Mouse (Mus musculus) left cerebral cortex, adult 2 months (tissue): ENCODE measurements around the gene 4930502E18Rik. TPM values are rescaled to one million over a fixed set of nuclear protein-coding genes. Genes with fewer than 3 reads are reported as not detected.
"Not testable (repeated sequence)": the region's sequence is repeated elsewhere in the genome, so short reads cannot be mapped to it uniquely, and the experiment has no call there.

Experiments
- DNase-seq, 2 experiments: peaks; one replicate each; pipeline ENCODE4 v3.0.0; 2021 to 2022; ENCODE audit warnings: low spot score in 2 of 2, mixed read lengths in 1 of 2; ENCODE audit errors: extremely low spot score in 1 of 2
- H3K27ac ChIP-seq: fragments of 200-600 bp; 2 replicates; pipeline ENCODE4 v1.8.1; 2022
- H3K4me3 ChIP-seq: fragments of 200-600 bp; 2 replicates; pipeline ENCODE4 v1.8.1; 2022
- CTCF ChIP-seq: fragments of 200-600 bp; IDR thresholded peaks from 2 replicates; pipeline ENCODE4 v1.8.1; 2022; ENCODE audit warnings: antibody characterized with exemption, mild to moderate bottlenecking, moderate library complexity
- intact Hi-C: fragments of 180-260 bp; cut with DNase I; formaldehyde crosslinking; loops from one replicate; pipeline ENCODE4 v1.15.1; 2025
- long read RNA-seq, 2 experiments: library from polyadenylated mRNA; stranded (forward); transcript quantifications; one replicate each; pipeline ENCODE4 v2.0.0; 2021; ENCODE audit warnings: borderline mapping rate in 2 of 2
- total RNA-seq, 2 experiments: library from RNA; stranded (reverse); gene quantifications; 2 replicates each; pipeline ENCODE4 v1.2.3; 2021

The 4930502E18Rik gene
- total RNA-seq, result under 1 TPM in 1 of 2 experiments, not detected in 1; 0.25 TPM
- long read RNA-seq, experiment 1, partial matches to known transcripts, result 0 of 1 reads
- long read RNA-seq, experiment 1, other reads (novel, unspliced or antisense), result 1 of 1 reads
- long read RNA-seq, experiment 2, partial matches to known transcripts, result 0 of 1 reads
- long read RNA-seq, experiment 2, other reads (novel, unspliced or antisense), result 1 of 1 reads

DNA sequence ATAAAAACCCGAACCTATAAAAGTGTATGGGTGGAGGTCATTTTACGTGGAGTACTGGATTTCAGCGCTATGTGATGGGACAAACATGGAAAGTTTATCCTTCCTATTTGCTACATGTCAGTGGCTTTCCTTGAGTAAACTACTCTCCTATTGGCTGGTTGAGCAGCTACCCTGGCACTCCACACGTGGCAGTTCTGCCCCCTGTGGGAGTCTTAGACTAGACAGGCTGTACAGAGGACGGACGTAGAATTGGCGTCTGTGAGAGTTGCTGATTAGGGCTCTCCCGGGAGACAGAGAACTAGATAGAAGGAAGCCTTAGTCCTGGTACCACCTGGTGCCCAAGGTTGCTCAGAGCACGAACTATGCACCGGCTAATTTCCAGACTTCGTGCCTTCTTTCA lies at the start of gene 4930502E18Rik:
Gene 4930502E18Rik, plus strand, starts transcription at position 231 of the 400 bp plus-strand sequence.
- TF ChIP-seq CTCF, result no peak
- intact Hi-C loops, result no loop called here
- Histone ChIP-seq H3K27ac (no peak within 1 kb of the TSS), H3K4me3 (no peak within 1 kb of the TSS)
- no peak for DNase-seq

- H3K4me3 ChIP-seq, intact Hi-C loops, H3K27ac ChIP-seq: not testable (repeated sequence)
- TF ChIP-seq CTCF, result peak; percentile 52
- peak; percentile 55 to 63 for DNase-seq
These were observed 47.7 kb upstream of the 4930502E18Rik start for GRCm38 (mm10) chrX:53676943-53677342.

- DNase-seq, intact Hi-C loops, H3K27ac ChIP-seq, H3K4me3 ChIP-seq: not testable (repeated sequence)
These were observed 42.0 kb upstream of the 4930502E18Rik start for GRCm38 (mm10) chrX:53682650-53683049.

- H3K4me3 ChIP-seq, DNase-seq, H3K27ac ChIP-seq, intact Hi-C loops: not testable (repeated sequence)
These were observed 40.0 kb upstream of the 4930502E18Rik start for GRCm38 (mm10) chrX:53684676-53685075.

DNA sequence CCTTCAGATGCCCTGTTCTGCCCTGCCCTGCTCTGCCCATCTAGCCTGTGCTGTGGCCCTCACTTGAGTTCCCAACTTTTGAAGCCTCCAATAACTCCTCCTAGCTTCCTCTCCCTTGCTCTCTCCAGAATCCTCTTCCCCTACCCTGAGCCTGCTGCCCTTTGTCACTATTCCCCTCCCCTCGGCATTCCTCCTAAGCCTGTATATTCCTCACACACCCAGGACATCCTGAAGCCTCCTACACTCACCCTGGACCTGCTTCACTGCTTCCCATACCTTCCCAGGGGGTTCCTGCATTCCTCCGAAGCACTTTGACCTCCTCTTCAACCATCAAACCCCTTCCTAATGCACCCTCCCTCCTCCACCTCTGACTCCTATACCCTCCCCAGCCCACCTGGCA lies 32.6 kb upstream of the 4930502E18Rik start:
- TF ChIP-seq CTCF, result no peak
- no peak overlapping the region for H3K27ac ChIP-seq
- H3K4me3 ChIP-seq, result no peak overlapping the region
- DNase-seq, result no peak
- intact Hi-C loops, result no loop called here

DNA sequence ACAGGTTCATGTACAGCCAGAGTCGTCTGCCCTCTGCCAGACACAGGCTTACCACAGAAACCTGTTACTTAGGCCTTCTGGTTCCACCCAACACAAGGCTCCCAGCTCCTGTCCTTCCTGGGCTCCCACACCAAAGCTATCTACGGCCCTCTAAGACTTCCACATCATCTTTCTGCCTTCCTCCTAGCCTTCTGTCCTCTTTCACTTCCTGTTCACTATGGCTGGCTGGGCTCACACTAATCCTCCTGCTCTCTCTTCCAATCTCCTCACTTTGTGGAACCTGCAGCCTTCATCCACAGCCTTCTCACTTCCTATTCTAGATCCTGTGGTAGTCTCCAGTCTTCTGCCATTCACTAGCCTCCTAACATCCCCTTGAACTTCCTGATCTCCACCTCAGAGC lies 31.5 kb upstream of the 4930502E18Rik start:
- no peak for TF ChIP-seq CTCF
- DNase-seq, result no peak
- intact Hi-C loops, result no loop called here
- Histone ChIP-seq H3K4me3 (no peak overlapping the region), H3K27ac (no peak overlapping the region)

- TF ChIP-seq CTCF, result no peak
- Histone ChIP-seq H3K27ac (no peak overlapping the region), H3K4me3 (no peak overlapping the region)
- no peak for DNase-seq
- intact Hi-C loops, result no loop called here
These were observed 30.4 kb upstream of the 4930502E18Rik start for GRCm38 (mm10) chrX:53694008-53694777.

DNA sequence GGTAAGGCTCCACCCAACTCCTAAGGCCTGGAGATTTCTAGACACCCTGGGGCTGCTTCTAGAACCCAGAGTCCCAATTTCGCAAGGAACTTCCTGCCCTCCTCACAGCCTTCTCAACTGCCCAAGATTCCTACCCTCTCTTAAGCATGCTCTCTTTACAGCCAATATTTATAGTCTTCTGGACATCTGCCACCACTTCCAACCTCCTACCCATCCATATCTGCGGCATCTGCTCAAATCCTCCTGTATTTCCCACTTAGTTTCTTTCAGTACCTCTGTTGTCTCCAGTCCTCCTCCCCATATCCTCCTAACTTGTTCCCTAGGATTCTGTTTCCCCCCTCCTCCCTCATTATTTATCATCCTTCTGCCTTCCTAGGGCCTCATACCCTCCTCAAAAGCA lies 25.4 kb upstream of the 4930502E18Rik start:
- intact Hi-C loops, result no loop called here
- Histone ChIP-seq H3K27ac (no peak overlapping the region), H3K4me3 (no peak overlapping the region)
- no peak for DNase-seq
- no peak for TF ChIP-seq CTCF

GRCm38 (mm10) chrX:53702673-53703072 lies 22.0 kb upstream of the 4930502E18Rik start:
- Histone ChIP-seq H3K4me3 (no peak overlapping the region), H3K27ac (no peak overlapping the region)
- intact Hi-C loops, result no loop called here
- no peak for DNase-seq
- TF ChIP-seq CTCF, result no peak

DNA sequence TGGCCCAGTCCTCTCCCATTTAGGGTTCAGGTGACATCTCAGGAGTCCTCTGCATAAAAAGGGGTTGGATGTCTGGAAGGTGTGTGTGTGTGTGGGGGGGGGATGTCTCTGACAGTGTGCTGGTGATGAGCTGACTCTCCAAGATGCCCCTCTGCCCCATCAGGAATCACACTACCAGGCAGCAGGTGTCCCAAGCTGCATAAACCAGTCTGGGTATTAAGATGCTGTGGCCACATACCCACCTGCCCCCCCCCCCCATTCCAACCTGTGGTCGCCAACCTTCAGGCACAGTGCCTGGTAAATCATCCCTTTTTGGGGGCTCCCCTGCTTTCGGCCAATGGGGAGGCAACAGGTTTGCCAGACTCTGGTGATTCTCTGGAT lies 8.7 kb upstream of the 4930502E18Rik start:
- no peak overlapping the region for H3K27ac ChIP-seq
- no peak for DNase-seq
- no peak for TF ChIP-seq CTCF
- intact Hi-C loops, result no loop called here
- H3K4me3 ChIP-seq, result peak overlapping the region; percentile 37

- Histone ChIP-seq H3K27ac (no peak overlapping the region), H3K4me3 (peak overlapping the region; percentile 37)
- DNase-seq, result peak; percentile 34 to 41
- TF ChIP-seq CTCF, result no peak; the same call in 1 of the 2 replicates
- intact Hi-C loops, result no loop called here
These were observed 8.1 kb upstream of the 4930502E18Rik start for GRCm38 (mm10) chrX:53716323-53717182.

- TF ChIP-seq CTCF, result no peak
- intact Hi-C loops, result no loop called here
- no peak for DNase-seq
These were observed 4.3 kb downstream of the 4930502E18Rik start for GRCm38 (mm10) chrX:53728967-53729366.

More at GRCm38 (mm10) chrX:53728967-53729366, 4.3 kb downstream of the 4930502E18Rik start:
- Histone ChIP-seq H3K4me3 (no peak overlapping the region), H3K27ac (no peak overlapping the region)
